Mouse (Mus musculus) midbrain, embryonic 11.5 days (tissue): ENCODE measurements around the gene Gm10770. TPM values are rescaled to one million over a fixed set of nuclear protein-coding genes. Genes with fewer than 3 reads are reported as not detected.
A peak's percentile ranks its signal among the peaks of the same experiment; 100 is the strongest.
"Not testable (repeated sequence)": the region's sequence is repeated elsewhere in the genome, so short reads cannot be mapped to it uniquely, and the experiment has no call there.

Source experiments
- ATAC-seq: fragments of 200-750 bp; cut with Nextera tagmentation; 2 replicates; pipeline ENCODE4 v1.8.0; 2017; ENCODE audit warnings: moderate TSS enrichment, moderate library complexity; ENCODE audit not compliant: low FRiP score
- DNase-seq: peaks from one replicate; pipeline ENCODE4 v3.0.0; 2015; ENCODE audit warnings: low spot score; ENCODE audit errors: missing footprints
- H3K27ac ChIP-seq: fragments of 300-500 bp; sonication (generic); 2 replicates; pipeline ENCODE4 v1.5.1; 2014; ENCODE audit warnings: low read depth, low read length
- H3K27me3 ChIP-seq: fragments of 300-500 bp; sonication (generic); 2 replicates; pipeline ENCODE4 v1.6.1; 2014; ENCODE audit warnings: mild to moderate bottlenecking, low read length, moderate library complexity, mixed read lengths; ENCODE audit not compliant: control insufficient read depth, insufficient read depth
- H3K36me3 ChIP-seq: fragments of 300-500 bp; sonication (generic); 2 replicates; pipeline ENCODE4 v1.6.1; 2014; ENCODE audit warnings: mild to moderate bottlenecking, low read length, moderate library complexity, mixed read lengths; ENCODE audit not compliant: control insufficient read depth, insufficient read depth
- H3K4me1 ChIP-seq: fragments of 300-500 bp; sonication (generic); 2 replicates; pipeline ENCODE4 v1.6.1; 2014; ENCODE audit warnings: low read length; ENCODE audit not compliant: control insufficient read depth, insufficient read depth
- H3K4me2 ChIP-seq: fragments of 300-500 bp; sonication (generic); 2 replicates; pipeline ENCODE4 v1.6.1; 2014; ENCODE audit warnings: mild to moderate bottlenecking, moderate library complexity
- H3K4me3 ChIP-seq: fragments of 300-500 bp; sonication (generic); 2 replicates; pipeline ENCODE4 v1.5.1; 2014; ENCODE audit warnings: low read depth, low read length
- H3K9ac ChIP-seq: fragments of 300-500 bp; sonication (generic); 2 replicates; pipeline ENCODE4 v1.6.1; 2014; ENCODE audit warnings: low read length
- H3K9me3 ChIP-seq: fragments of 300-500 bp; sonication (generic); 2 replicates; pipeline ENCODE4 v1.6.1; 2016; ENCODE audit warnings: low read length; ENCODE audit not compliant: control insufficient read depth
- WGBS: fragments of 180-500 bp; shearing (Covaris S2); extraction: QIAGEN DNeasy Blood & Tissue Kit; methylation state at CpG from one replicate; pipeline ENCODE4 v1.1.7; 2014; 5-methylcytosine and 5-hydroxymethylcytosine counted together
- polyA plus RNA-seq: library from polyadenylated mRNA; unstranded; fragments of >200 nt; fragmentation: Nextera tagmentation; extraction: Ambion mirVana; gene quantifications from 2 replicates; pipeline ENCODE4 v1.2.1, GENCODE M21; 2014

The Gm10770 gene
- not detected in 2 replicates for polyA plus RNA-seq

DNA sequence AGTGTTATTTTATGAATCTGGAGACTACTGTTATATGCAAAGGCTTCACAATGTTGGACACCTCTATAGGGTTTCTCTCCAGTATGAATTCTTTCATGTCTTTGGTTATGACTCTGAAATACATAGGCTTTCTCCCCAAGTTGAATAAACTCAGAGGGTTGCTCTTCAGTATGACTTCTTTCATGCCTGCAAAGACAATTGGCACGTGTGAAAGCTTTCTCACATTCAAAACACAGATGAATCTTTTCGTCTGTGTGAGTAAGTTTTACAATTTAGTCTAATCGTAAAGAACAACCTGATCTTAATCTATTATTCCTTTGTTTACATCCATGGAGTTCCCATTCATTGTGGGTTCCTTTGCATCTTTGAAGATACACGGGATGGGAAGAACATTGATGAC is at the start of gene Gm10770:
TSS of gene Gm10770 (minus strand) at position 101 of the 400 bp plus-strand sequence.
- not testable (repeated sequence) for DNase-seq, ATAC-seq, H3K4me3 ChIP-seq, H3K27me3 ChIP-seq, H3K4me1 ChIP-seq, H3K27ac ChIP-seq, H3K9ac ChIP-seq, H3K36me3 ChIP-seq, H3K4me2 ChIP-seq, H3K9me3 ChIP-seq
- WGBS = 80% methylated on average over 4 of the region's 4 CpGs

DNA sequence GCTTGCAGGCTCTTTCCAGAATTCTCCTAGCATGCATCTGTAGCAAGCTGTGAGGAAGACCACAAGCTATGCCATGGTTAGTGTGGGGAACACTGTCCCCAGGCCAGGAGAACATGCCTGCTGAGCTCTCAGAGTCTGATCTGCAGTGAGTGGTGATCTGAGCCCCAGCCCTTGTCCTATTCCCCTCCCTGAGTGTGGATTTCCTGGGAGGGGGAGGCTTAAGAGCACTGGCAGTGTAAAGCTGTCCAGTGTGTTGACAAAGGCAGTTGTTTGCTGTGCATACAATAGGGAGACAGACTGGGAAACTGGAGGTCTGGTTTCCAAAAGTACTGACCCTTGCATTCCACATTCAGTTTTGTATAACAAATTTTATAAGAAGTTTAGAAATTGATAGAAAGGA is 43.8 kb upstream of the Gm10770 start:
- not testable (repeated sequence) for DNase-seq, H3K9me3 ChIP-seq, H3K4me2 ChIP-seq, ATAC-seq, H3K27me3 ChIP-seq, H3K27ac ChIP-seq, H3K9ac ChIP-seq, H3K4me1 ChIP-seq, H3K36me3 ChIP-seq, H3K4me3 ChIP-seq

DNA sequence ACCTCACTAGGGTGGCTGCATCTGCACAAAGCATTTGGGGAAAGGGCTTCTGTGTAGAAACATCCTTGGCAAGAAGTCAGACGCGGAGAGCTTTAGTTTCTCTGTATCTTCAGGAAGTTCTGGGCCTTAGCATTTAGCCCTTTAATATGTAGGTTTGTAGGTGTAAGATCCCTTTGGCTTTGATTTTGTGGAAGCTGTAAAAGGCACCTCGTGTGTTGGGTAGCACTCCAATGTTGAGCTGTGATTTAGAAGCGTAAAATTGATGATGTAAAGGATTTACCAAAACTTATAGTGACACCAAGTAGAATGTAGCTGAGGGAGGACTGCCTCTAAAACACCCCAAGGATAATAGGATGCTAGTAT is 38.9 kb upstream of the Gm10770 start:
- H3K4me2 ChIP-seq = peak overlapping the region; percentile 38
- WGBS = 1% methylated on average over 3 of the region's 4 CpGs
- not testable (repeated sequence) for H3K36me3 ChIP-seq, DNase-seq, H3K27ac ChIP-seq, H3K4me1 ChIP-seq, ATAC-seq, H3K9me3 ChIP-seq, H3K27me3 ChIP-seq
- H3K4me3 ChIP-seq = peak overlapping the region; percentile 34
- H3K9ac ChIP-seq = peak overlapping the region; percentile 47

DNA sequence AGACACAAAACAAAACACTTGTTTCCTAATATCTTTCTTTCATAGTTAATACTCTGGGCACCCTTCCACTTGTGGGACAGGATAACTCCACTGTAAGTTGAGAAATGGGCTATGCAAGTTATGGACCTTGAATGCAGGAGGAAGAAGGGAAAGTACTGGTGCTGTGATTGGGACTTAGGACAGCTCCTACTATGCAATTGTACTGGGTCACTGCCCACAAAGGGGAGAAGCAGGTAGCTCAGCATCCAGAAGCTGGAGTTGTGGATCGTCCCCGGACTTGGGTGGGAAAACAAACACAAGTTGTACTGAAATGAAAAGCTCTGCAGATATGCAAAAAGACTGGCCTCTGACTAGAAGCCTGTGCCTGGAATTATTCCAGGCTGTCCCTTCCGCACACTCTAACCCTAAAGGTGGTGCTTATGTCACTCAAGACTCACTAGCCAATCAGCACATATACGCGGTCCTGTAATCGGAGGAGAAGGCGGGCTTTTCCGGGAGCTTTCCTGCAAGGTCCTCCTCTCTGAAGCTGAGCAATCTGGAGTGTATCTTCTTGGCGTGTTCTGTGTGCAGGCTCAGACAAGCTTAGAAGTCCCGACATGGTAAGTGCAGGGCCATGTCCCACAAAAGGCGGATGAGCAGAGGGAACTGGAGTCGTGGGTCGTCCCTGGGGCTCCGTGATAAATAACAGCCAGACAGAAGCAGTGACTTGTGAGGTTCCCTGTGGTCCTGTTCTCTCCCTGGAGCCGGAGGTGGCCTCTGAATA is 38.3 kb upstream of the Gm10770 start, which contains the start of gene Zfp937:
TSS of gene Zfp937 (plus strand) at position 474 of the 763 bp plus-strand sequence.
- H3K36me3 ChIP-seq, H3K27me3 ChIP-seq, H3K4me1 ChIP-seq, H3K27ac ChIP-seq, H3K9me3 ChIP-seq: not testable (repeated sequence)
- peak within 1 kb of the TSS; percentile 47 for H3K9ac ChIP-seq
- DNase-seq (peak; percentile 96), ATAC-seq (peak; percentile 100)
- peak within 1 kb of the TSS; percentile 34 for H3K4me3 ChIP-seq
- WGBS = under 1% methylated on average over 15 of the region's 15 CpGs
- peak within 1 kb of the TSS; percentile 38 for H3K4me2 ChIP-seq

DNA sequence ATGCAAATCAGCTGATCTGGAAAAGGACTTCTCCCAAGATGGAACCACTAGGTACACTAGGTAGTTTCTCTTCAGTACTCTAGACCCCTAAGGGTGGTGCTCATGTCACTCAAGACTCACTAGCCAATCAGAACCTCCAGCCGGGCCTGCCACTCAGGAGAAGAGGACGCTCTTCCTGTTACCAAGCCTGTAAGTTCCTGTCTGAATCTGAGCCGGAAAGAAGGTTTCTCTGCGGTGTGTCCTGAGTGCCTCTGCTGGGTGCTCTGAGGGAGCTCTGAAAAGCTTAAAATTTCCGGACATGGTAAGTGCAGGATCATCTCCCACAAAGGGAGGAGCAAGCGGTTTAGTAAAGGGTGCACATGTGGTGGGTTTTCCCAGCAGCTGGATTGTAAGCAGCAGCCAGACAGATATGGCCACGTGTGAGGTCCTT is 2.1 kb upstream of the Gm10770 start, which contains the start of gene Gm14139:
TSS of gene Gm14139 (plus strand) at position 186 of the 430 bp plus-strand sequence.
- H3K4me2 ChIP-seq, H3K9me3 ChIP-seq, H3K27me3 ChIP-seq, H3K4me3 ChIP-seq, H3K4me1 ChIP-seq, H3K36me3 ChIP-seq, ATAC-seq, H3K9ac ChIP-seq, H3K27ac ChIP-seq, DNase-seq: not testable (repeated sequence)
- 74% methylated on average over 7 of the region's 7 CpGs for WGBS

DNA sequence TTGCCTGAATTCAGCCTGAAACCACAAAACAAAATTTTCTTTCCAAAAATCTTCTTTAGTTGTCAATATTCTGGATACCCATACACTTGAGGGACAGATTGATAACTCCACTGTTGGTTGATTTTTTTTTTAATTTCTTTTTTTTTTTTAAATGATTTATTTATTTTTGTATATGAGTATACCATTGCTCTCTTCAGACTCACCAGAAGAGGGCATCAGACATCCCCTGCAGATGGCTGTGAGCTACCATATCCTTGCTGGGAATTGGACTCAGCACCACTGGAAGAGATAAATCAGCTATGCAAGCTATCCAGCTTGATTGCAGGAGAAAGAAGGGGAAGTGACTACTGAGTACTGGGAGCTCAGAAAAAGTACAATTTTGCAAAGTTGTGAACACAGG is 1.6 kb upstream of the Gm10770 start:
- H3K27ac ChIP-seq, H3K9ac ChIP-seq, H3K4me2 ChIP-seq, H3K4me1 ChIP-seq, DNase-seq, H3K27me3 ChIP-seq, H3K36me3 ChIP-seq, ATAC-seq, H3K9me3 ChIP-seq, H3K4me3 ChIP-seq: not testable (repeated sequence)

DNA sequence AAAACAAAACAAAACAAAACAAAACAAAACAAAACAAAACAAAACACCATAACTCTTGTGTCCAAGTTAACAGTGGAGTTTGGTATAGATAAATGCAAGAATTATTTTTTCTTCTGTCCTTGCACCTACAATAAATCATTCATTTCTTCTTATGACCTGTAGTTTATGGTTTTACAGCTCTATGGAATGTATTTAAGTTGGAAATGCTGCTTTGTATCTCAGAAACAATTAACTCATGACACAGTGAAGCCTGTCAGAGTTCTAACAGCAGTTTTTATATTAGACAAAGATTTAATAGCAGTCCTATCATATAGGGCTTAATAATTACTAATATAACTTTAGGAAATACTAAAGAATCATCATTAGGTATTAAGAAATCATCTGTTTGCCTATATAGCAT is 5.6 kb downstream of the Gm10770 start:
- H3K9me3 ChIP-seq = peaks cover 4% of the 10 kb centered on the region; the same call in 1 of the 2 replicates
- H3K36me3 ChIP-seq = no peaks in the 10 kb centered on the region
- no peaks in the 10 kb centered on the region for H3K4me1 ChIP-seq
- H3K9ac ChIP-seq = no peak overlapping the region
- no peaks in the 10 kb centered on the region for H3K27me3 ChIP-seq
- DNase-seq (no peak), ATAC-seq (no peak)
- H3K4me3 ChIP-seq = no peak overlapping the region
- H3K27ac ChIP-seq = no peak overlapping the region
- H3K4me2 ChIP-seq = no peak overlapping the region

DNA sequence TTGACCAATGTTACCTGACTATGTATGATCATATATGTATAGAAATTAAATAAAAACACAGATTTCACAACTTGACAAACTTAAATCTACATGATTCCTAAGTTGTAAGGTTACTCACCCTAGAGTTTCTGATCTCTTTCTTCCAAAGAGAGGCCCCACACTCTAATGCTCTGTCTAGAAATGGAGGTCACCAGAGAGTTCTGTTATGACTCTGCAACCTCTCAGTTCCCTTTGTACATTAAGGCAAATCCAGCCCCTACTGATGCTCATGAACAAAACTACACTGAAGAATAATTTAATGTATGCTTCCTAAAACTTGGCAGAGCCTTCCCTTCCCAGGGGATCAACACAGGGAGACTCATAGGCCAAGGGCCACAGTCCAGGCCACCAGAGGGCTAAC is 12.8 kb downstream of the Gm10770 start:
- H3K27me3 ChIP-seq = no peaks in the 10 kb centered on the region
- DNase-seq = no peak
- no peak overlapping the region for H3K9ac ChIP-seq
- H3K27ac ChIP-seq = no peak overlapping the region
- H3K4me1 ChIP-seq = no peaks in the 10 kb centered on the region
- no peak for ATAC-seq
- no peak overlapping the region for H3K4me3 ChIP-seq
- H3K36me3 ChIP-seq = no peaks in the 10 kb centered on the region
- H3K4me2 ChIP-seq = no peak overlapping the region
- H3K9me3 ChIP-seq = no peaks in the 10 kb centered on the region

DNA sequence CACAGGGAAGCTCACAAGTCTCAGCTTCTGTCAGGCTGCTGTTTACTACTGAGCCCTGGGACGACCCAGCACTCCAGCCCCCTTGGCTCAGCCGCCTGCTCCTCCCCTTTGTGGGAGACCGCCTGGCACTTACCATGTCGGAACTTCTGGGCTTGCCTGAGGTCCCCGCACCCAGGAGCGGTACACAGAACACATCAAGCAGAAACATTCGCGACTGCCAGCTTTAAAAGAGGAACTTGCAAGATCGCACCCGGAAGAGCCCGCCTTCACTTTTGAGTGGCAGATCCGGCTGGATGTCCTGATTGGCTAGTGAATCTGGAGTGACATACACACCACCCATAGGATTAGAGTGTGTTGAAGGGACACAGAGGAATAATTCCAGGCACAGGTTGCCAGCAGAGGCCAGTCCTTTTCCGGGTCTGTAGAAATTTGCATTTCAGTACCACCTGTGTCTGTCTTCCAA is 43.0 kb downstream of the Gm10770 start, which contains the start of gene Zfp120:
TSS of gene Zfp120 (minus strand) at position 274 of the 463 bp plus-strand sequence.
- Histone ChIP-seq H3K4me3 (peak within 1 kb of the TSS; percentile 69), H3K27me3 (no peaks in the 10 kb centered on the region), H3K4me2 (peak within 1 kb of the TSS; percentile 63), H3K36me3 (no peaks in the 10 kb centered on the region), H3K9ac (peak within 1 kb of the TSS; percentile 82), H3K9me3 (no peaks in the 10 kb centered on the region), H3K27ac (no peak within 1 kb of the TSS), H3K4me1 (peaks cover 4% of the 10 kb centered on the region)
- DNase-seq (peak; percentile 96), ATAC-seq (peak; percentile 100)
- under 1% methylated on average over 13 of the region's 13 CpGs for WGBS
